Mouse (Mus musculus): ENCODE results near the gene Ankdd1b. TPM values are rescaled to one million over a fixed set of nuclear protein-coding genes. Genes with fewer than 3 reads are reported as not detected.
A peak's percentile ranks its signal among the peaks of the same experiment; 100 is the strongest.

The Ankdd1b gene
- total and polyA plus RNA-seq, 2 experiments, result not detected

GRCm38 (mm10) chr13:96510635-96511034, 39.6 kb upstream of the Ankdd1b start:
- Histone ChIP-seq H3K27me3 (ENCODE audit: control insufficient read depth, insufficient read depth, low read length) (no peaks in the 10 kb centered on the region), H3K36me3 (ENCODE audit: control insufficient read depth, insufficient read depth, low read length) (peaks cover 8% of the 10 kb centered on the region; the same call in 1 of the 2 replicates), H3K79me2 (ENCODE audit: control insufficient read depth, insufficient read depth, low read length) (no peaks in the 10 kb centered on the region), H3K4me1 (ENCODE audit: control insufficient read depth, insufficient read depth, low read length) (no peaks in the 10 kb centered on the region), H3K4me3 (ENCODE audit: insufficient read depth, low read depth, low read length) (no peak overlapping the region), H3K27ac (replicated peaks; ENCODE audit: insufficient read depth, low read depth, low read length) (no peak overlapping the region), H3K9ac (ENCODE audit: low read depth, low read length) (no peak overlapping the region)
- DNase-seq (ENCODE audit: extremely low read depth, low read depth, low spot score), result no peak
- 81% methylated on average over 13 of the region's 13 CpGs for WGBS
- TF ChIP-seq POLR2A (IDR thresholded peaks at IDR 0.05; ENCODE audit: extremely low read depth, insufficient read depth, low read length) (no peak), CTCF (IDR thresholded peaks at IDR 0.05; ENCODE audit: low read depth, low read length) (no peak)

GRCm38 (mm10) chr13:96507541-96507940, 36.5 kb upstream of the Ankdd1b start:
- TF ChIP-seq POLR2A (IDR thresholded peaks at IDR 0.05; ENCODE audit: extremely low read depth, insufficient read depth, low read length) (no peak), CTCF (IDR thresholded peaks at IDR 0.05; ENCODE audit: low read depth, low read length) (no peak)
- Histone ChIP-seq H3K9ac (ENCODE audit: low read depth, low read length) (no peak overlapping the region), H3K36me3 (ENCODE audit: control insufficient read depth, insufficient read depth, low read length) (0 out of 2 replicates have a peak, but pooled peaks cover 7% of the 10 kb centered on the region), H3K4me3 (ENCODE audit: insufficient read depth, low read depth, low read length) (no peak overlapping the region), H3K27me3 (ENCODE audit: control insufficient read depth, insufficient read depth, low read length) (no peaks in the 10 kb centered on the region), H3K4me1 (ENCODE audit: control insufficient read depth, insufficient read depth, low read length) (no peaks in the 10 kb centered on the region), H3K79me2 (ENCODE audit: control insufficient read depth, insufficient read depth, low read length) (no peaks in the 10 kb centered on the region), H3K27ac (replicated peaks; ENCODE audit: insufficient read depth, low read depth, low read length) (no peak overlapping the region)
- 93% methylated on average over 4 of the region's 4 CpGs for WGBS
- no peak for DNase-seq (ENCODE audit: extremely low read depth, low read depth, low spot score)

- Histone ChIP-seq H3K79me2 (ENCODE audit: control insufficient read depth, insufficient read depth, low read length) (no peaks in the 10 kb centered on the region), H3K4me1 (ENCODE audit: control insufficient read depth, insufficient read depth, low read length) (no peaks in the 10 kb centered on the region), H3K27me3 (ENCODE audit: control insufficient read depth, insufficient read depth, low read length) (no peaks in the 10 kb centered on the region), H3K27ac (replicated peaks; ENCODE audit: insufficient read depth, low read depth, low read length) (no peak overlapping the region), H3K4me3 (ENCODE audit: insufficient read depth, low read depth, low read length) (no peak overlapping the region), H3K9ac (ENCODE audit: low read depth, low read length) (no peak overlapping the region), H3K36me3 (ENCODE audit: control insufficient read depth, insufficient read depth, low read length) (0 out of 2 replicates have a peak, but pooled peaks cover 7% of the 10 kb centered on the region)
- 75% methylated on average over 6 of the region's 6 CpGs for WGBS
- no peak for TF ChIP-seq POLR2A (IDR thresholded peaks at IDR 0.05; ENCODE audit: extremely low read depth, insufficient read depth, low read length)
- no peak for TF ChIP-seq CTCF (IDR thresholded peaks at IDR 0.05; ENCODE audit: low read depth, low read length)
- no peak for DNase-seq (ENCODE audit: extremely low read depth, low read depth, low spot score)
Observed at GRCm38 (mm10) chr13:96506313-96506712, 35.3 kb upstream of the Ankdd1b start.

GRCm38 (mm10) chr13:96505661-96506060, 34.7 kb upstream of the Ankdd1b start:
- H3K4me1 ChIP-seq (ENCODE audit: control insufficient read depth, insufficient read depth, low read length), result no peaks in the 10 kb centered on the region
- no peaks in the 10 kb centered on the region for H3K79me2 ChIP-seq (ENCODE audit: control insufficient read depth, insufficient read depth, low read length)
- no peak overlapping the region for H3K4me3 ChIP-seq (ENCODE audit: insufficient read depth, low read depth, low read length)
- H3K36me3 ChIP-seq (ENCODE audit: control insufficient read depth, insufficient read depth, low read length), result 0 out of 2 replicates have a peak, but pooled peaks cover 7% of the 10 kb centered on the region
- no peak overlapping the region for H3K27ac ChIP-seq (replicated peaks; ENCODE audit: insufficient read depth, low read depth, low read length)
- peak; percentile 24 for DNase-seq (ENCODE audit: extremely low read depth, low read depth, low spot score)
- no peak for TF ChIP-seq CTCF (IDR thresholded peaks at IDR 0.05; ENCODE audit: low read depth, low read length)
- no peak for TF ChIP-seq POLR2A (IDR thresholded peaks at IDR 0.05; ENCODE audit: extremely low read depth, insufficient read depth, low read length)
- 51% methylated on average over 4 of the region's 4 CpGs for WGBS
- H3K9ac ChIP-seq (ENCODE audit: low read depth, low read length), result no peak overlapping the region
- H3K27me3 ChIP-seq (ENCODE audit: control insufficient read depth, insufficient read depth, low read length), result no peaks in the 10 kb centered on the region

GRCm38 (mm10) chr13:96499891-96500290, 28.9 kb upstream of the Ankdd1b start:
- WGBS, result 75% methylated on average over 2 of the region's 2 CpGs

GRCm38 (mm10) chr13:96496630-96497029, 25.6 kb upstream of the Ankdd1b start:
- Histone ChIP-seq H3K27me3 (ENCODE audit: control insufficient read depth, insufficient read depth, low read length) (no peaks in the 10 kb centered on the region), H3K4me3 (ENCODE audit: insufficient read depth, low read depth, low read length) (no peak overlapping the region), H3K36me3 (ENCODE audit: control insufficient read depth, insufficient read depth, low read length) (peaks cover 8% of the 10 kb centered on the region; the same call in 1 of the 2 replicates), H3K27ac (replicated peaks; ENCODE audit: insufficient read depth, low read depth, low read length) (no peak overlapping the region), H3K4me1 (ENCODE audit: control insufficient read depth, insufficient read depth, low read length) (peaks cover 6% of the 10 kb centered on the region), H3K79me2 (ENCODE audit: control insufficient read depth, insufficient read depth, low read length) (no peaks in the 10 kb centered on the region), H3K9ac (ENCODE audit: low read depth, low read length) (no peak overlapping the region)
- TF ChIP-seq POLR2A (IDR thresholded peaks at IDR 0.05; ENCODE audit: extremely low read depth, insufficient read depth, low read length) (no peak), CTCF (IDR thresholded peaks at IDR 0.05; ENCODE audit: low read depth, low read length) (no peak)
- WGBS, result 82% methylated on average over 8 of the region's 8 CpGs
- no peak for DNase-seq (ENCODE audit: extremely low read depth, low read depth, low spot score)

More at GRCm38 (mm10) chr13:96499891-96500290, 28.9 kb upstream of the Ankdd1b start:
- H3K9ac ChIP-seq (ENCODE audit: low read depth, low read length), result no peak overlapping the region
- peak; percentile 85 for DNase-seq (ENCODE audit: extremely low read depth, low read depth, low spot score)
- H3K27me3 ChIP-seq (ENCODE audit: control insufficient read depth, insufficient read depth, low read length), result no peaks in the 10 kb centered on the region
- H3K27ac ChIP-seq (replicated peaks; ENCODE audit: insufficient read depth, low read depth, low read length), result peak overlapping the region; percentile 65
- no peak overlapping the region for H3K4me3 ChIP-seq (ENCODE audit: insufficient read depth, low read depth, low read length)
- TF ChIP-seq POLR2A (IDR thresholded peaks at IDR 0.05; ENCODE audit: extremely low read depth, insufficient read depth, low read length), result no peak
- no peak for TF ChIP-seq CTCF (IDR thresholded peaks at IDR 0.05; ENCODE audit: low read depth, low read length)
- peaks cover 10% of the 10 kb centered on the region; the same call in 1 of the 2 replicates for H3K36me3 ChIP-seq (ENCODE audit: control insufficient read depth, insufficient read depth, low read length)
- H3K4me1 ChIP-seq (ENCODE audit: control insufficient read depth, insufficient read depth, low read length), result peaks cover 6% of the 10 kb centered on the region
- no peaks in the 10 kb centered on the region for H3K79me2 ChIP-seq (ENCODE audit: control insufficient read depth, insufficient read depth, low read length)
